Mouse (Mus musculus): ENCODE measurements around the gene Pdzd8.

The Pdzd8 gene

GRCm38 (mm10) chr19:59345658-59346283 lies at the start of gene Pdzd8:
TSS of gene Pdzd8 (minus strand) at chr19:59345780.
- peak; percentile 74 for DNase-seq (ENCODE audit: low read depth, low spot score)

- DNase-seq (ENCODE audit: low read depth, low spot score): no peak
Measured at GRCm38 (mm10) chr19:59393777-59394441, 48.3 kb upstream of the Pdzd8 start.

GRCm38 (mm10) chr19:59388847-59389606 lies 43.4 kb upstream of the Pdzd8 start:
- peak; percentile 48 for DNase-seq (ENCODE audit: low read depth, low spot score)

- no peak for DNase-seq (ENCODE audit: low read depth, low spot score)
Measured at GRCm38 (mm10) chr19:59388399-59388798, 42.8 kb upstream of the Pdzd8 start.

- no peak for DNase-seq (ENCODE audit: low read depth, low spot score)
Measured at GRCm38 (mm10) chr19:59387178-59387577, 41.6 kb upstream of the Pdzd8 start.

GRCm38 (mm10) chr19:59384582-59385495 lies 39.3 kb upstream of the Pdzd8 start:
- DNase-seq (ENCODE audit: low read depth, low spot score): no peak

- DNase-seq (ENCODE audit: low read depth, low spot score): no peak
Measured at GRCm38 (mm10) chr19:59382416-59382917, 36.9 kb upstream of the Pdzd8 start.

- no peak for DNase-seq (ENCODE audit: low read depth, low spot score)
Measured at GRCm38 (mm10) chr19:59379995-59380394, 34.4 kb upstream of the Pdzd8 start.

GRCm38 (mm10) chr19:59376481-59376880 lies 30.9 kb upstream of the Pdzd8 start:
- no peak for DNase-seq (ENCODE audit: low read depth, low spot score)

GRCm38 (mm10) chr19:59374940-59375339 lies 29.4 kb upstream of the Pdzd8 start:
- no peak for DNase-seq (ENCODE audit: low read depth, low spot score)

- DNase-seq (ENCODE audit: low read depth, low spot score): no peak
Measured at GRCm38 (mm10) chr19:59372928-59373327, 27.3 kb upstream of the Pdzd8 start.

GRCm38 (mm10) chr19:59371016-59371415 lies 25.4 kb upstream of the Pdzd8 start:
- DNase-seq (ENCODE audit: low read depth, low spot score): no peak

GRCm38 (mm10) chr19:59367892-59368291 lies 22.3 kb upstream of the Pdzd8 start:
- no peak for DNase-seq (ENCODE audit: low read depth, low spot score)

GRCm38 (mm10) chr19:59366724-59367123 lies 21.1 kb upstream of the Pdzd8 start:
- DNase-seq (ENCODE audit: low read depth, low spot score): no peak

GRCm38 (mm10) chr19:59363666-59364065 lies 18.1 kb upstream of the Pdzd8 start:
- DNase-seq (ENCODE audit: low read depth, low spot score): no peak

- DNase-seq (ENCODE audit: low read depth, low spot score): no peak
Measured at GRCm38 (mm10) chr19:59362646-59363045, 17.1 kb upstream of the Pdzd8 start.

- no peak for DNase-seq (ENCODE audit: low read depth, low spot score)
Measured at GRCm38 (mm10) chr19:59360486-59360896, 14.9 kb upstream of the Pdzd8 start.

GRCm38 (mm10) chr19:59359202-59359601 lies 13.6 kb upstream of the Pdzd8 start:
- DNase-seq (ENCODE audit: low read depth, low spot score): no peak

GRCm38 (mm10) chr19:59357878-59358277 lies 12.3 kb upstream of the Pdzd8 start:
- no peak for DNase-seq (ENCODE audit: low read depth, low spot score)

- DNase-seq (ENCODE audit: low read depth, low spot score): no peak
Measured at GRCm38 (mm10) chr19:59356843-59357595, 11.4 kb upstream of the Pdzd8 start.

GRCm38 (mm10) chr19:59356388-59356787 lies 10.8 kb upstream of the Pdzd8 start:
- DNase-seq (ENCODE audit: low read depth, low spot score): no peak
